Mouse (Mus musculus) intestine, postnatal 0 days (tissue): ENCODE measurements around the gene Btk. TPM values are rescaled to one million over a fixed set of nuclear protein-coding genes. Genes with fewer than 3 reads are reported as not detected.

ENCODE experiments used
- ATAC-seq: fragments of 200-750 bp; cut with Nextera tagmentation; 2 replicates; pipeline ENCODE4 v1.8.0; 2017; ENCODE audit warnings: mild to moderate bottlenecking, moderate TSS enrichment, moderate library complexity
- H3K27ac ChIP-seq: fragments of 300-500 bp; sonication (generic); 2 replicates; pipeline ENCODE4 v1.5.1; 2014; ENCODE audit warnings: mild to moderate bottlenecking, low read depth, low read length, moderate library complexity
- H3K27me3 ChIP-seq: fragments of 300-500 bp; sonication (generic); replicated peaks from 2 replicates; pipeline ENCODE4 v1.6.1; 2014; ENCODE audit warnings: low read length, mixed read lengths; ENCODE audit not compliant: control insufficient read depth, insufficient read depth
- H3K36me3 ChIP-seq: fragments of 300-500 bp; sonication (generic); 2 replicates; pipeline ENCODE4 v1.6.1; 2014; ENCODE audit warnings: mild to moderate bottlenecking, moderate library complexity; ENCODE audit not compliant: control insufficient read depth, insufficient read depth
- H3K4me1 ChIP-seq: fragments of 300-500 bp; sonication (generic); replicated peaks from 2 replicates; pipeline ENCODE4 v1.6.1; 2014; ENCODE audit warnings: antibody characterized with exemption, low read length, mixed read lengths; ENCODE audit not compliant: control insufficient read depth, insufficient read depth
- H3K4me2 ChIP-seq: fragments of 300-500 bp; sonication (generic); replicated peaks from 2 replicates; pipeline ENCODE4 v1.6.1; 2014; ENCODE audit warnings: low read depth, mild to moderate bottlenecking, moderate library complexity
- H3K4me3 ChIP-seq: fragments of 300-500 bp; sonication (generic); 2 replicates; pipeline ENCODE4 v1.5.1; 2014; ENCODE audit warnings: low read depth, low read length
- H3K9ac ChIP-seq: fragments of 300-500 bp; sonication (generic); 2 replicates; pipeline ENCODE4 v1.6.1; 2014; ENCODE audit warnings: mild to moderate bottlenecking, low read depth, low read length
- H3K9me3 ChIP-seq: fragments of 300-500 bp; sonication (generic); 2 replicates; pipeline ENCODE4 v1.6.1; 2016; ENCODE audit warnings: mixed run types; ENCODE audit not compliant: control insufficient read depth
- CTCF ChIP-seq: sonication (generic); IDR thresholded peaks from 2 replicates; pipeline ENCODE4 v1.5.1; 2016; ENCODE audit warnings: low read depth, mild to moderate bottlenecking, control low read depth, antibody characterized with exemption, moderate library complexity
- WGBS: fragments of 180-500 bp; shearing (Covaris S2); extraction: QIAGEN DNeasy Blood & Tissue Kit; methylation state at CpG from one replicate; pipeline ENCODE4 v1.1.7; 2014; 5-methylcytosine and 5-hydroxymethylcytosine counted together
- polyA plus RNA-seq: library from polyadenylated mRNA; unstranded; fragments of >200 nt; fragmentation: Nextera tagmentation; extraction: Ambion mirVana; gene quantifications from 2 replicates; pipeline ENCODE4 v1.2.1, GENCODE M21; 2015

Gene Btk
- polyA plus RNA-seq, 1 experiment from 2014 or later, result 0.83 TPM

DNA sequence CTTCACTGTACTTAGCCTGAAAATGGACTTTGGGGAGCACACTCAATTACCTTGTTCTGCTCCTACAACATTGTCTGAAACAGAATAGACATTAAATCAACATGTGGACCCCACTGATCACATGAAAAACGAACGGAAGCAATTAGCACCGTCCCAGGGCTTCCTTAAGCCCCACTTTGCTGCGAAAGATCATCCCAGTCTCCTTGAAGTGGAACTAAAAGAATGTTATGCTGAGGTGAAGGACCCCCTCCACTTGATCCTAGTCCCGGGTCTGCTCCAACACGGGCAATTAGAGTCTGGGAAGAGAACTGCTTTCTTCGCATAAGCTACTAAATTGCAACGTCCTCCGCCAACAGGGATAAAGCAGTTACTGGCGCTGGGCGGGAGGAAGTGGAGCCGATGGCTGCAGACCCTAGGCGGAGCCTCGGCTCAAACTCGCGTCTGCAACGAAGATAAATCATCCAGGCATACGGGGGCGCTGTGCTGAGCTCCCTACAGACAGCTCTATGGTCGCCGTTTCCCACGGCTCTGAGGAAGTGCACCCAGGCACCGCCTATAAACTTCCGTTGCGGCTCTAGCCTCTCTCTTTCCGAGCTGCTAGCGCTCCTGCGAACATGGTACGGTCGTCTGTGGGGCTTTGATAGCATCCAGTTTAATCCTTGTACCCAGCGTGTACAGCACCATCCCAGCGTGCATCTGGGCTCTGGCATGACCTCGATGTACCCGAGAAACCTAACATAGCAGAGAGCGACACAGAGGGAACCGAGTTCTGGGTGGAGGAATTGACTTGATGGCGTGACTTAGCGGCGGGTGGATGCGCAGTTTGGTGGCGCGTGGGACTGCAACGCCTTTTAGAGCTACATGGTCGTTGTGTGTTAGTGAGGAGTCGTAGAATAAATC is 2.0 kb upstream of the Btk start, which contains the start of gene Rpl36a:
TSS of gene Rpl36a (plus strand) at position 552 of the 900 bp plus-strand sequence.
- peak; percentile 80 for TF ChIP-seq CTCF
- WGBS, result 18% methylated on average over 45 of the region's 45 CpGs
- Histone ChIP-seq H3K4me2 (peak within 1 kb of the TSS; percentile 65), H3K4me3 (peak within 1 kb of the TSS; percentile 42), H3K9me3 (no peaks in the 10 kb centered on the region), H3K9ac (peak within 1 kb of the TSS; percentile 58), H3K4me1 (no peaks in the 10 kb centered on the region), H3K27me3 (no peaks in the 10 kb centered on the region), H3K36me3 (no peaks in the 10 kb centered on the region; the same call in 1 of the 2 replicates), H3K27ac (peak within 1 kb of the TSS; percentile 64; the same call in 1 of the 2 replicates)
- ATAC-seq, result peak; percentile 96

- no peak overlapping the region for H3K4me3 ChIP-seq
- H3K4me2 ChIP-seq, result no peak overlapping the region
- no peaks in the 10 kb centered on the region for H3K9me3 ChIP-seq
- no peak for TF ChIP-seq CTCF
- ATAC-seq, result no peak
- H3K4me1 ChIP-seq, result no peaks in the 10 kb centered on the region
- H3K27me3 ChIP-seq, result no peaks in the 10 kb centered on the region
- H3K27ac ChIP-seq, result no peak overlapping the region
- H3K36me3 ChIP-seq, result no peaks in the 10 kb centered on the region
- no peak overlapping the region for H3K9ac ChIP-seq
- WGBS, result 80% methylated on average over 11 of the region's 11 CpGs
Measured at GRCm38 (mm10) chrX:134582270-134582669, 1.1 kb downstream of the Btk start.

DNA sequence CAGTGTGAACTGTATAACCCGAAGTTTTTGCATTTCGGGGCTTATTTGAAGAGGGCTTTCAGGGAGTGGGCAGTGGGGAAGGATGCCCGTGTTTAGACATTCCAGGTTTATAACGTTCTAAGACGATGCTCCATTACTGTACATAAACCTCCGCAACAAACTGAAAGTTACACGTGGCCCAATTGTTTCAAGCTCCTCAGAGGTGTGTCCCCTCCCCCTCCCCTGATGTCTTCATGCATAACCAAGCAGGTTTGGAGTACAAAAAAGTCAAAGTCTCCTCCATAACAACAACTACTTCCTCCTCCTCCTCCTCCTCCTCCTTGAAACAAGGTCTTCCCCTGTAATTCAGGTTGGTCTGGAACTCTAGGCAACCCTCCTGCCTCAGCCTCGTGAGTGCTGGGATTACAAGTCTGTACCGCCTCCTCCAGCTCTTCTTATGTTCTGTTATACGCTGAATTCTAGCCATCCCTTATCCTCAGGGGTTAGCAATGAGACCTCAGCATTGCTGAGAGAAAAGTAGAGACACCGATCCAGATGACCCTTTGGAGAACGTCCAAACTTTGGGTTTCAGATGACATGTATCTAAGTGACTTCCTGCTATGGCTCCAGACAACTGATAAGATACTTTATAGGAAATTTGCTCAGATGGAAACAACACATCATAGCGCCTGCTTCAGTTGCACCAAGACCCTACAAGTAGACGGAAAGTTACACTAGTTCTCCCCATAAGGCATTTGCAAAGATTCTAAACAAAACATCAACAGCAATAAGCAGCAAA is 2.7 kb downstream of the Btk start:
- TF ChIP-seq CTCF, result no peak
- H3K4me3 ChIP-seq, result no peak overlapping the region
- H3K27me3 ChIP-seq, result no peaks in the 10 kb centered on the region
- no peak for ATAC-seq
- H3K27ac ChIP-seq, result no peak overlapping the region
- no peaks in the 10 kb centered on the region for H3K9me3 ChIP-seq
- no peak overlapping the region for H3K4me2 ChIP-seq
- H3K4me1 ChIP-seq, result no peaks in the 10 kb centered on the region
- H3K36me3 ChIP-seq, result no peaks in the 10 kb centered on the region
- 80% methylated on average over 14 of the region's 14 CpGs for WGBS
- H3K9ac ChIP-seq, result no peak overlapping the region

- H3K9me3 ChIP-seq, result no peaks in the 10 kb centered on the region
- no peak overlapping the region for H3K4me3 ChIP-seq
- no peak overlapping the region for H3K9ac ChIP-seq
- no peak overlapping the region for H3K27ac ChIP-seq
- H3K36me3 ChIP-seq, result no peaks in the 10 kb centered on the region
- WGBS, result 62% methylated on average over 4 of the region's 4 CpGs
- TF ChIP-seq CTCF, result no peak
- no peaks in the 10 kb centered on the region for H3K4me1 ChIP-seq
- H3K4me2 ChIP-seq, result no peak overlapping the region
- H3K27me3 ChIP-seq, result no peaks in the 10 kb centered on the region
- ATAC-seq, result no peak
Measured at GRCm38 (mm10) chrX:134577896-134578295, 5.5 kb downstream of the Btk start.

GRCm38 (mm10) chrX:134566536-134567222 is 16.7 kb downstream of the Btk start:
- no peak overlapping the region for H3K27ac ChIP-seq
- H3K36me3 ChIP-seq, result no peaks in the 10 kb centered on the region
- no peak for TF ChIP-seq CTCF
- H3K27me3 ChIP-seq, result no peaks in the 10 kb centered on the region
- ATAC-seq, result no peak
- H3K4me2 ChIP-seq, result no peak overlapping the region
- H3K4me3 ChIP-seq, result no peak overlapping the region
- WGBS, result 71% methylated on average over 8 of the region's 8 CpGs
- no peaks in the 10 kb centered on the region for H3K4me1 ChIP-seq
- no peaks in the 10 kb centered on the region for H3K9me3 ChIP-seq
- no peak overlapping the region for H3K9ac ChIP-seq

DNA sequence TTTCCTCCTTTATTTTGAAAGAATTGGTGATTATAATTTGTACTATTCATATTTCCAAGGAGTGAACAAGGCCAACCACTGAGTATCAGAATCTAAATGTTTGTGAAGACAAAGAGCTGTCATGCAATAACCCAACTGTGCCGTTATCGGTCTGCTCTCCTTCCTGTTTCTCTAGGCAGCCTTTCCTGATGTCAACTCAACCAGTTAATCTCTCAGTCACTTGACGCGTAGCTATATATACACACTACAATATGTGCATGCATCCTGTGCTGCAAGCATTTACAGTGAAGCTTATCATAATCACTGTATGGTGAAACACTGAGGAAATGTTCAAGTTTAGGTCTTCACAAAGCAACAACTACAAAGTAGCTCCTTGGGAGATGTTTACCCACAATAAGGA is 19.0 kb downstream of the Btk start:
- WGBS, result 77% methylated on average over 4 of the region's 4 CpGs

More for the DNA sequence above, 19.0 kb downstream of the Btk start:
- no peak overlapping the region for H3K9ac ChIP-seq
- H3K4me1 ChIP-seq, result no peaks in the 10 kb centered on the region
- TF ChIP-seq CTCF, result no peak
- H3K27me3 ChIP-seq, result no peaks in the 10 kb centered on the region
- H3K9me3 ChIP-seq, result no peaks in the 10 kb centered on the region
- H3K4me3 ChIP-seq, result no peak overlapping the region
- no peaks in the 10 kb centered on the region for H3K36me3 ChIP-seq
- H3K27ac ChIP-seq, result no peak overlapping the region
- no peak overlapping the region for H3K4me2 ChIP-seq
- no peak for ATAC-seq
